Mouse (Mus musculus): ENCODE measurements at regions not wholly inside any gene's neighbourhood (a gene's known extent, or its start where the extent isn't known, plus 50 kb on each side); places are given as distances from the start of the nearest gene placed in this dataset.

DNA sequence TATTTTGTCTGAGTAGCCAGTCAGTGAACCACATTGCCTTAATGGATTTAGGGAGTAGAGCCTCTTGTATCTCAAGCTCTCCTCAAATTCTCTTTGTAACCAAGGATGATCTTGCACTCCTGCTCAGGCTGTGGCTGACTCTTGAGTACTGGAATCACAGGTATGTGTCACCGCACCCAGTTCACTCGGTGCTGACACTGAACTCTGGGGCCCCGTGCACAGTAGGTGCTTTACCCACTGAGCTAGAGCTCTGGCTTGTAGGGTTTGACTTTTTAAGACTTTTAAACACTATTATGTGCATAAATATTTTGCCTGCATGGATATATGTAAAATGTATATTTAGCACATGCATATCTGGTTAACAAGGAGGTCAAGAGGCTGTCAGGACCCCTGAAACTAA lies 147.4 kb downstream of the Cartpt start:
- Histone ChIP-seq H3K27me3 (ENCODE audit: control insufficient read depth, insufficient read depth, low read length) (no peaks in the 10 kb centered on the region), H3K27ac (ENCODE audit: insufficient read depth, low read length) (no peak overlapping the region), H3K4me3 (ENCODE audit: extremely low read depth, insufficient read depth, insufficient read length) (no peak overlapping the region), H3K4me1 (ENCODE audit: control insufficient read depth, insufficient read depth, insufficient read length) (no peaks in the 10 kb centered on the region), H3K36me3 (ENCODE audit: control insufficient read depth, insufficient read depth, low read length) (no peaks in the 10 kb centered on the region)
- no peak for DNase-seq (ENCODE audit: low read depth in 1 of 2, low spot score in 2 of 2)
- TF ChIP-seq CTCF (IDR thresholded peaks at IDR 0.05; ENCODE audit: extremely low read depth, insufficient read depth, insufficient read length, insufficient replicate concordance) (no peak), POLR2A (IDR thresholded peaks at IDR 0.05; ENCODE audit: low read depth, low read length) (no peak)
- 86% methylated on average over 3 of the region's 3 CpGs for whole genome bisulfite sequencing

DNA sequence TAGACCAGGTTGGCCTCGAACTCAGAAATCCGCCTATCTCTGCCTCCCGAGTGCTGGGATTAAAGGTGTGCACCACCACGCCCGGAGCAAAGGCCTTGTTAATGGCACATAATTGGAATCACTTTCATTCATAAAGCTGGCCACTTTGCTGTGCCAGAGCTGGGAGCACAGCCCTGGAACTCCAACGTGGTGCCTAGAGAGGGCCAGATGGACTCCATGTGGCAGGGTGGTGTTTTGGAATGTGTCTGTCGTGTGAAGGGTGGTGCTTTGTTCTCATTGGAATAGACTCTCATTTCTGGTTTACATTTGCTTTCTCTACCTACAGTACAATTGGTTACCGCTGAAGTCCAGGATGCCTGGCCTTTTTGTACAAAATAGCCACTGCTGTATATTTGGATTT lies 150.2 kb downstream of the Cartpt start:
- H3K36me3 ChIP-seq (ENCODE audit: control insufficient read depth, insufficient read depth, low read length): no peaks in the 10 kb centered on the region
- no peaks in the 10 kb centered on the region for H3K27me3 ChIP-seq (ENCODE audit: control insufficient read depth, insufficient read depth, low read length)
- DNase-seq (ENCODE audit: low read depth in 1 of 2, low spot score in 2 of 2): no peak
- H3K4me3 ChIP-seq (ENCODE audit: extremely low read depth, insufficient read depth, insufficient read length): no peak overlapping the region
- TF ChIP-seq POLR2A (IDR thresholded peaks at IDR 0.05; ENCODE audit: low read depth, low read length): no peak
- no peak for TF ChIP-seq CTCF (IDR thresholded peaks at IDR 0.05; ENCODE audit: extremely low read depth, insufficient read depth, insufficient read length, insufficient replicate concordance)
- WGBS: 89% methylated on average over 8 of the region's 8 CpGs
- H3K27ac ChIP-seq (ENCODE audit: insufficient read depth, low read length): no peak overlapping the region
- no peaks in the 10 kb centered on the region for H3K4me1 ChIP-seq (ENCODE audit: control insufficient read depth, insufficient read depth, insufficient read length)

DNA sequence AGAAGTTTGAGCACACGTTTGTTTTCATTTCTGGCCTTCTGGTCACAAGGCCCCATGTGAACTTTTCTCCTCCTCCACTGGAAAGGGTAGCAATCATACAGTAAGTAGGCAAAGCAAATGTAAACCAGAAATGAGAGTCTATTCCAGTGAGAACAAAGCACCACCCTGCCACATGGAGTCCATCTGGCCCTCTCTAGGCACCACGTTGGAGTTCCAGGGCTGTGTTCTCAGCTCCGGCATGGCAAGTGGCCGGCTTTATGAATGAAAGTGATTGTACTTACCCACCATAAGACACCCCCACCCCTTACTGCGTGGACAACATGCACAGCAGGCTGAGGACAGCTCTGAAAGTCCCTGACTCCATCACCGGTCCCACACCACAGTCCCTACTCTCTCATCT lies 151.5 kb downstream of the Cartpt start:
- DNase-seq (ENCODE audit: low read depth in 1 of 2, low spot score in 2 of 2): no peak
- Histone ChIP-seq H3K27ac (ENCODE audit: insufficient read depth, low read length) (no peak overlapping the region), H3K27me3 (ENCODE audit: control insufficient read depth, insufficient read depth, low read length) (no peaks in the 10 kb centered on the region), H3K4me1 (ENCODE audit: control insufficient read depth, insufficient read depth, insufficient read length) (no peaks in the 10 kb centered on the region), H3K36me3 (ENCODE audit: control insufficient read depth, insufficient read depth, low read length) (no peaks in the 10 kb centered on the region), H3K4me3 (ENCODE audit: extremely low read depth, insufficient read depth, insufficient read length) (no peak overlapping the region)
- no peak for TF ChIP-seq CTCF (IDR thresholded peaks at IDR 0.05; ENCODE audit: extremely low read depth, insufficient read depth, insufficient read length, insufficient replicate concordance)
- TF ChIP-seq POLR2A (IDR thresholded peaks at IDR 0.05; ENCODE audit: low read depth, low read length): no peak
- 86% methylated on average over 6 of the region's 6 CpGs for WGBS

DNA sequence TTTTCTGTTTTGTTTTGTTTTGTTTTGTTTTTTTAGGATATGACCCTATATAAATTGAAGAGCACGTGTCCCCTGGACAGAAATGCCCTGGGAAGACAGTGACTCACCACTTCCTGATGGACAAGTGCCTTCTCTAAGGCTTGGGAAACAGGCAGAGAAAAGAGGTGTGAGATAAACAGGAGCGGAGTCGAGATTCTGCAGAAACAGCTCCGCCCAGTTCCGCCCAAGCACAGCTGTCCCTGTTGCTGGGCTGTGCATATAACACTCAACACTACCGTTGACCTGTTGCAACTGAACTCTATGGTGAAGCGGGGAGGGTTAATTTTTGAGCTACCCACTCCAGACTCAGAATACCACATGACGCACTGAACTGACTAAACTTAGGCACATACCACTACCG lies 152.8 kb downstream of the Cartpt start:
- Histone ChIP-seq H3K27me3 (ENCODE audit: control insufficient read depth, insufficient read depth, low read length) (no peaks in the 10 kb centered on the region), H3K36me3 (ENCODE audit: control insufficient read depth, insufficient read depth, low read length) (no peaks in the 10 kb centered on the region), H3K4me3 (ENCODE audit: extremely low read depth, insufficient read depth, insufficient read length) (no peak overlapping the region), H3K4me1 (ENCODE audit: control insufficient read depth, insufficient read depth, insufficient read length) (no peaks in the 10 kb centered on the region), H3K27ac (ENCODE audit: insufficient read depth, low read length) (no peak overlapping the region)
- no peak for TF ChIP-seq CTCF (IDR thresholded peaks at IDR 0.05; ENCODE audit: extremely low read depth, insufficient read depth, insufficient read length, insufficient replicate concordance)
- no peak for TF ChIP-seq POLR2A (IDR thresholded peaks at IDR 0.05; ENCODE audit: low read depth, low read length)
- WGBS: 82% methylated on average over 9 of the region's 9 CpGs
- DNase-seq (ENCODE audit: low read depth in 1 of 2, low spot score in 2 of 2): no peak

DNA sequence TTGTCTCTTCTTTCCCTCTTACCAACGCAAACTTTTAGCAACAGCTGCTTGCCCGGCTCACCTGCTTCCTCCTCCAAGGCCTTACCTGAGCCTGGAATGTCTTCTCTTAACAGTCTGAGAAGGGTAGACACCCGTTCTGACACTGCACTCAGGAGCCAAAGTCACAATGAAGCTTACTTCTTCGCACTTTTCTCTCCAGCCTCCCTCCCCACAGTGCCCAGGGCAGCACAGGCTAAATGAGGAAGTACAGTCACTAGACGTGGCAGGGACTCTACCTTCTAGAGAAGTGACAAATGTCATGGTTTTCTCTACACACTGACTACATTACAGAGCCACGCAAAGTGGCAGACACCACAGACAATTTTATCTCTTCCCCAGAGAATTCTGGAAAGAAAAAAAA lies 155.4 kb downstream of the Cartpt start:
- H3K36me3 ChIP-seq (ENCODE audit: control insufficient read depth, insufficient read depth, low read length): no peaks in the 10 kb centered on the region
- H3K4me1 ChIP-seq (ENCODE audit: control insufficient read depth, insufficient read depth, insufficient read length): no peaks in the 10 kb centered on the region
- H3K27me3 ChIP-seq (ENCODE audit: control insufficient read depth, insufficient read depth, low read length): no peaks in the 10 kb centered on the region
- H3K4me3 ChIP-seq (ENCODE audit: extremely low read depth, insufficient read depth, insufficient read length): no peak overlapping the region
- DNase-seq (ENCODE audit: low read depth in 1 of 2, low spot score in 2 of 2): no peak
- no peak overlapping the region for H3K27ac ChIP-seq (ENCODE audit: insufficient read depth, low read length)
- WGBS: 35% methylated on average over 6 of the region's 6 CpGs
- TF ChIP-seq POLR2A (IDR thresholded peaks at IDR 0.05; ENCODE audit: low read depth, low read length): no peak
- no peak for TF ChIP-seq CTCF (IDR thresholded peaks at IDR 0.05; ENCODE audit: extremely low read depth, insufficient read depth, insufficient read length, insufficient replicate concordance)

DNA sequence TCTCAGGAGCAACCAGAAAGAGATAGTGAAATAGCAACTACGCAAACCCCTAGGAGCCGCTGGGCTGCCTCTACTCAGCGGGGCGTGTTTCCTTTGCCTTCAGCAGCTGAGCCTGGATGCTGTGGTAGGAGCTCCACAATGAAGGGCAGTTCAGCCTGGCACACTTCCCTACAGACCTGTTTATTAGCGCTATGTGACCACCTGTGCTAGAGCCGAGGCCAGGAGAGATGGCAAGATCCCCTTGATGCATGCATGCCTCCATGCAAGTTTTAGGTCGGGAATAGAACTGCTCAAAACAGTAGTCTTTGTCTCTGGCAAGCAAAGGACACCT lies 156.1 kb downstream of the Cartpt start:
- WGBS: 86% methylated on average over 7 of the region's 7 CpGs
- Histone ChIP-seq H3K4me1 (ENCODE audit: control insufficient read depth, insufficient read depth, insufficient read length) (no peaks in the 10 kb centered on the region), H3K27me3 (ENCODE audit: control insufficient read depth, insufficient read depth, low read length) (no peaks in the 10 kb centered on the region), H3K36me3 (ENCODE audit: control insufficient read depth, insufficient read depth, low read length) (no peaks in the 10 kb centered on the region), H3K27ac (ENCODE audit: insufficient read depth, low read length) (no peak overlapping the region), H3K4me3 (ENCODE audit: extremely low read depth, insufficient read depth, insufficient read length) (no peak overlapping the region)
- TF ChIP-seq POLR2A (IDR thresholded peaks at IDR 0.05; ENCODE audit: low read depth, low read length): no peak
- TF ChIP-seq CTCF (IDR thresholded peaks at IDR 0.05; ENCODE audit: extremely low read depth, insufficient read depth, insufficient read length, insufficient replicate concordance): no peak
- DNase-seq (ENCODE audit: low read depth in 1 of 2, low spot score in 2 of 2): no peak

DNA sequence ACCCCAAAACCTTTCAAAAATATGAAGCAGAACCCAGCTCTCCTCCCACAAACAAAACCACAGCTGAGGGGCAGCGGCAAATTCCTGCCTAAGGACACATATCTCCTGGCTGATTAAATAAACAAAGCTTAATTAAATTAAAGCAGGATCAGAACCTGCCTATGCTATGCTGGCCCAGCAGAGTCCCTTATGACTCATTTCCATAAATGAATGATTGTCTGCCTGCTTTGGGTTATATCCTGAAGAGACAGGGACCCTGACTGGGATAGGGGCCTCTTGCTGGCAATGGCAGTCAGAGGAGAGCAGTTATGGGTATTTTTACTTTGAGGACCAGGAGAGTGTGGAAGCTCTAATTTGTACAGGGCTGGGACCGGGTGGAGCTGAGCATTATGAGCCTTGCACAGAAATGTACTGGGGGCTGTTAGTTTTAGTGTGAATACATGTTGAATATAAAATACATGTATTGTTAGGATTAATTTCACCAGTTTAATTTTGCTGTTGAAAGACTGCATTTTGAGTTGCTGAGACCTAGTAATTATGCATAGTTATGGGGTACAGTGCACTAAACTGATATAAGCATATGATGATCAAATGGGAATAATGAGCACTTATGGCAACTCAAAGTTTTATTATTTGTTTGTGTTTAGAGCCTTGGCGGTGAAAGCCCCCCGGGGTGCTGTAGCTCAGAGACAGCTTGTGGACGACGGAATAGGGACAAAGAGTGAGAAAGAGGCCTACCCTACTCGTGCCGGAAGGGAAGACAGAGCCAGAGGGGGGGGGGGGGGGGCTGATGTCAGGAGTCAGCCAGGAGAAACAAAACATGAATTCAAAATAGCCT lies 156.7 kb downstream of the Cartpt start:
- TF ChIP-seq CTCF (IDR thresholded peaks at IDR 0.05; ENCODE audit: extremely low read depth, insufficient read depth, insufficient read length, insufficient replicate concordance) (no peak), POLR2A (IDR thresholded peaks at IDR 0.05; ENCODE audit: low read depth, low read length) (no peak)
- H3K4me3 ChIP-seq (ENCODE audit: extremely low read depth, insufficient read depth, insufficient read length): no peak overlapping the region
- no peak for DNase-seq (ENCODE audit: low read depth in 1 of 2, low spot score in 2 of 2)
- H3K4me1 ChIP-seq (ENCODE audit: control insufficient read depth, insufficient read depth, insufficient read length): no peaks in the 10 kb centered on the region
- 92% methylated on average over 8 of the region's 8 CpGs for WGBS
- H3K36me3 ChIP-seq (ENCODE audit: control insufficient read depth, insufficient read depth, low read length): no peaks in the 10 kb centered on the region
- H3K27me3 ChIP-seq (ENCODE audit: control insufficient read depth, insufficient read depth, low read length): no peaks in the 10 kb centered on the region
- no peak overlapping the region for H3K27ac ChIP-seq (ENCODE audit: insufficient read depth, low read length)
